Mouse (Mus musculus) erythroblast, embryonic 14.5 days (primary cell): ENCODE measurements around the gene Tshz2.

Experiments
- GATA1 ChIP-seq: IDR thresholded peaks from 2 replicates; pipeline ENCODE4 v1.6.1; 2012; ENCODE audit warnings: low read length, inconsistent platforms, mixed read lengths
- TAL1 ChIP-seq: IDR thresholded peaks from 3 replicates; pipeline ENCODE4 v1.6.1; 2012; ENCODE audit warnings: low read length, inconsistent platforms, mixed read lengths

- TF ChIP-seq GATA1 (no peak), TAL1 (no peak)
Observed at GRCm38 (mm10) chr2:169674209-169674608, 41.4 kb downstream of the Tshz2 start.
